Mouse (Mus musculus): ENCODE measurements around the gene Rnf6.

DNA sequence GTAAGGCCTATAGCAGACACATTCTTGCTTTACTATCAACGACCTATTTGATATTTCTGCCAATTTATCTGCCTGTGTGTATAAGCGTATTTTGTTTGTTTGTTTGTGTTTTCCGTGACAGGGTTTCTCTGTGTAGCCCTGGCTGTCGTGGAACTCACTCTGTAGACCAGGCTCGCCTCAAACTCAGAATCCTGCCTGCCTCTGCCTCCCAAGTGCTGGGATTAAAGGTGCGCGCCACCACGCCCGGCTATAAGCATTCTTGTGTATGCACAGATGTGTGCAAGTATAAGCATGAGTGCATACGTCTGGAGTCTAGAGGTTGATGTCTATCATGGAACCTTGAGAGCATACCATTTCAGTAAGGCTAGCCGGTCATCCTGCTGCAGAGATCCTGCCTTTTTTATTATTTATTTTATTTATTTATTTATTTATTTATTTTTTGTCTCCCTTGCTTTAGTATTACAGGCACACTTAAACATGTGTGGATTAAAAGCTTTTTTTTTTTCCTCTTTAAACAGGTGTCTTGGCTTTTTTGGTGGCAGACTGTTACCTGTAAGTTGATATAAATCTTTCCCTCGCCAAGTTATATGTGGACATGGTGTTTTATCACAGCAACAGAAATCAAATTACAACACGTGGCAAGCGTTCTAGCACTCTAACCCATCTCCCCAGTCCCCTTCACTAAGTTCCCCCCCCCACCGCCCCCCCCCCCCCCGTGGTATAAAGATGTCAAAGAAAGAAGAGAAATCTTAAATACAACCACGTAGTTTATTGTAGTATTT lies 8.7 kb upstream of the Rnf6 start:
- TF ChIP-seq CTCF (conservative IDR thresholded peaks at IDR 0.05; ENCODE audit: low read length), result no peak
- TF ChIP-seq NANOG (IDR thresholded peaks at IDR 0.05; ENCODE audit: borderline replicate concordance, low read length), result no peak
- TF ChIP-seq POU5F1 (IDR thresholded peaks at IDR 0.05; ENCODE audit: borderline replicate concordance, low read length), result no peak

All from E14TG2a.4 (cell line).